In genomic region chr6:125017682-125018081, GRCm38 (mm10) we compare ENCODE assay signal across 19 mouse cellular contexts. TPM values are rescaled to one million over a fixed set of nuclear protein-coding genes. Genes with fewer than 3 reads are reported as not detected.
DNase-seq lines count a peak whose midpoint lies in the region; ATAC-seq and TF ChIP-seq lines count a peak whose summit lies in the region.
"Had no signal": no experiment of that assay in that cellular context is flagged by ENCODE, and none has a peak within 500 bp of the region (broad histone marks: within the 10 kb centered on the region; RNA-seq: fewer than 3 reads in every experiment).

No protein-coding gene starts in this region.

- H3K36me3 ChIP-seq in intestine, embryonic 16.5 days (ENCODE audit: control insufficient read depth, insufficient read depth, low read length) = peaks cover 7% of the 10 kb centered on the region; the same call in 1 of the 2 replicates
- H3K36me3 ChIP-seq in intestine, embryonic 15.5 days = peaks cover 24% of the 10 kb centered on the region; the same call in 1 of the 2 replicates
- peaks cover 24% of the 10 kb centered on the region for H3K36me3 ChIP-seq in liver, embryonic 14.5 days (replicated peaks; ENCODE audit: control insufficient read depth, insufficient read depth, low read depth)
- peaks cover 90% of the 10 kb centered on the region for H3K36me3 ChIP-seq in embryonic facial prominence, embryonic 10.5 days (replicated peaks)

- no peaks in the 10 kb centered on the region for H3K9me3 ChIP-seq in intestine, embryonic 16.5 days (ENCODE audit: control insufficient read depth, low read length)
- no peaks in the 10 kb centered on the region for H3K9me3 ChIP-seq in intestine, embryonic 15.5 days
- no peaks in the 10 kb centered on the region for H3K9me3 ChIP-seq in liver, embryonic 14.5 days (ENCODE audit: control insufficient read depth, low read length)
- no peaks in the 10 kb centered on the region for H3K9me3 ChIP-seq in embryonic facial prominence, embryonic 10.5 days
- H3K9me3 ChIP-seq: hindbrain, embryonic 15.5 days; limb, embryonic 13.5 days; stomach, embryonic 15.5 days had no signal

- H3K4me1 ChIP-seq in intestine, embryonic 16.5 days (ENCODE audit: control insufficient read depth, insufficient read depth, low read length) = no peaks in the 10 kb centered on the region
- no peaks in the 10 kb centered on the region for H3K4me1 ChIP-seq in intestine, embryonic 15.5 days (replicated peaks)
- H3K4me1 ChIP-seq in liver, embryonic 14.5 days (replicated peaks; ENCODE audit: control insufficient read depth in 2 of 2, insufficient read depth in 2 of 2, low read length in 1 of 2) = peaks cover 7 to 8% of the 10 kb centered on the region in 2 experiments
- no peaks in the 10 kb centered on the region for H3K4me1 ChIP-seq in embryonic facial prominence, embryonic 10.5 days
- H3K4me1 ChIP-seq: limb, embryonic 13.5 days; stomach, embryonic 15.5 days had no signal

- H3K27ac ChIP-seq in intestine, embryonic 16.5 days (ENCODE audit: low read length) = no peak overlapping the region
- H3K27ac ChIP-seq in intestine, embryonic 15.5 days = no peak overlapping the region
- H3K27ac ChIP-seq in liver, embryonic 14.5 days = no peak overlapping the region
- H3K27ac ChIP-seq in embryonic facial prominence, embryonic 10.5 days (replicated peaks) = no peak overlapping the region
- H3K27ac ChIP-seq: hindbrain, embryonic 15.5 days; limb, embryonic 13.5 days; stomach, embryonic 15.5 days had no signal

- H3K4me2 ChIP-seq in intestine, embryonic 16.5 days (ENCODE audit: low read depth, low read length) = no peak overlapping the region
- H3K4me2 ChIP-seq in intestine, embryonic 15.5 days (replicated peaks) = no peak overlapping the region
- no peak overlapping the region for H3K4me2 ChIP-seq in liver, embryonic 14.5 days (ENCODE audit: low read depth)
- H3K4me2 ChIP-seq: hindbrain, embryonic 15.5 days; limb, embryonic 13.5 days; stomach, embryonic 15.5 days had no signal

- peak; percentile 58; the same call in 1 of the 2 replicates for ATAC-seq in intestine, embryonic 16.5 days
- ATAC-seq in intestine, embryonic 15.5 days = no peak
- peak; percentile 98 for ATAC-seq in erythroblast, adult 5-6 weeks (replicated peaks; ENCODE audit: low FRiP score, poor library complexity, severe bottlenecking)
- peak; percentile 82 for ATAC-seq in liver, embryonic 14.5 days (ENCODE audit: insufficient read depth)
- ATAC-seq: lung, postnatal 0 days had no signal

- DNase-seq in liver, embryonic 14.5 days (ENCODE audit: low read depth in 3 of 3, low spot score in 3 of 3) = peak in 2 of 3 experiments; percentile 44 to 54
- DNase-seq in adrenal gland, postnatal 36 days = no peak
- no peak for DNase-seq in cerebellum, postnatal 10 days
- no peak for DNase-seq in cerebellum, adult 18-20 months
- DNase-seq in embryonic facial prominence, embryonic 10.5 days (ENCODE audit: low spot score) = no peak
- DNase-seq: adrenal gland, adult 2 months; cerebellum, adult 9-10 months; gastrocnemius, postnatal 25 days; heart, postnatal 10 days; kidney, adult 2 months; kidney, postnatal 25 days; right cerebral cortex, adult 18-20 months had no signal

- no peak for TF ChIP-seq CTCF in liver, embryonic 14.5 days (IDR thresholded peaks at IDR 0.05; ENCODE audit: low read depth)

- H3K4me3 ChIP-seq in intestine, embryonic 16.5 days (ENCODE audit: low read length) = no peak overlapping the region
- H3K4me3 ChIP-seq in intestine, embryonic 15.5 days (replicated peaks) = no peak overlapping the region
- H3K4me3 ChIP-seq in liver, embryonic 14.5 days (ENCODE audit: insufficient read depth in 1 of 2, low read depth in 2 of 2, low read length in 2 of 2) = no peak overlapping the region
- no peak overlapping the region for H3K4me3 ChIP-seq in embryonic facial prominence, embryonic 10.5 days
- H3K4me3 ChIP-seq: hindbrain, embryonic 15.5 days; limb, embryonic 13.5 days; stomach, embryonic 15.5 days had no signal

- TF ChIP-seq EP300 in liver, embryonic 14.5 days (IDR thresholded peaks at IDR 0.05; ENCODE audit: low read depth) = no peak

- no peak overlapping the region for H3K9ac ChIP-seq in intestine, embryonic 16.5 days (ENCODE audit: low read depth, low read length)
- no peak overlapping the region for H3K9ac ChIP-seq in intestine, embryonic 15.5 days
- no peak overlapping the region for H3K9ac ChIP-seq in liver, embryonic 14.5 days (replicated peaks)
- H3K9ac ChIP-seq: hindbrain, embryonic 15.5 days; limb, embryonic 13.5 days; stomach, embryonic 15.5 days had no signal

- H3K27me3 ChIP-seq in intestine, embryonic 16.5 days (replicated peaks; ENCODE audit: control insufficient read depth, insufficient read depth, low read length) = no peaks in the 10 kb centered on the region
- no peaks in the 10 kb centered on the region for H3K27me3 ChIP-seq in intestine, embryonic 15.5 days (replicated peaks)
- no peaks in the 10 kb centered on the region for H3K27me3 ChIP-seq in liver, embryonic 14.5 days (ENCODE audit: control insufficient read depth, insufficient read depth, low read length)
- H3K27me3 ChIP-seq in embryonic facial prominence, embryonic 10.5 days (replicated peaks; ENCODE audit: low read depth, poor library complexity, severe bottlenecking) = no peaks in the 10 kb centered on the region
- H3K27me3 ChIP-seq: hindbrain, embryonic 15.5 days; limb, embryonic 13.5 days; stomach, embryonic 15.5 days had no signal

- WGBS in intestine, embryonic 16.5 days = 93% methylated on average over 3 of the region's 3 CpGs
- 95% methylated on average over 3 of the region's 3 CpGs for WGBS in intestine, embryonic 15.5 days
- whole genome bisulfite sequencing in liver, embryonic 14.5 days (ENCODE audit: insufficient replicate concordance) = 62% methylated on average over 3 of the region's 3 CpGs
- 93% methylated on average over 3 of the region's 3 CpGs for WGBS in embryonic facial prominence, embryonic 10.5 days

RNA-seq across cellular contexts. Expression of gene Zfp384, which starts 8.7 kb away (rescaled TPM):
- 8.9 and 10.3 TPM in 2 replicates for polyA plus RNA-seq in intestine, embryonic 16.5 days (2015; fragmentation: Nextera tagmentation; extraction: Ambion mirVana)
- 13.4 and 14.3 TPM in 2 replicates for polyA plus RNA-seq in intestine, embryonic 15.5 days (2015; fragmentation: Nextera tagmentation; extraction: Ambion mirVana)
- 20.8 and 25.9 TPM in 2 replicates for total RNA-seq in erythroblast, adult 5-6 weeks (2015; ENCODE audit: low replicate concordance)
- total RNA-seq in erythroblast, adult 5-6 weeks (2017; ENCODE audit: low replicate concordance) = 9.8 and 12.3 TPM in 2 replicates
- polyA plus RNA-seq in liver, embryonic 14.5 days (2012; rRNA removed) = 20.2 and 22.2 TPM in 2 replicates
- polyA plus RNA-seq in liver, embryonic 14.5 days (2014; fragmentation: Nextera tagmentation; extraction: Ambion mirVana) = 2.9 and 3.1 TPM in 2 replicates
- 10 to 100 TPM; 41.3 to 53.8 TPM for total RNA-seq in adrenal gland, postnatal 36 days (2021)
- 9.4 and 11.0 TPM in 2 replicates for polyA plus RNA-seq in embryonic facial prominence, embryonic 10.5 days (2016; fragmentation: Nextera tagmentation; extraction: Ambion mirVana)

RNA-seq across cellular contexts. Expression of gene Pianp, which starts 21.2 kb away (rescaled TPM):
- 1.9 and 2.0 TPM in 2 replicates for polyA plus RNA-seq in intestine, embryonic 16.5 days (2015; fragmentation: Nextera tagmentation; extraction: Ambion mirVana)
- 1.8 and 2.1 TPM in 2 replicates for polyA plus RNA-seq in intestine, embryonic 15.5 days (2015; fragmentation: Nextera tagmentation; extraction: Ambion mirVana)
- total RNA-seq in erythroblast, adult 5-6 weeks (2015; ENCODE audit: low replicate concordance) = not detected in 2 replicates
- not detected in 2 replicates for total RNA-seq in erythroblast, adult 5-6 weeks (2017; ENCODE audit: low replicate concordance)
- polyA plus RNA-seq in liver, embryonic 14.5 days (2012; rRNA removed) = 0.07 and 0.09 TPM in 2 replicates
- polyA plus RNA-seq in liver, embryonic 14.5 days (2014; fragmentation: Nextera tagmentation; extraction: Ambion mirVana) = not detected in 2 replicates
- total RNA-seq in adrenal gland, postnatal 36 days (2021) = 1 to 10 TPM; 2.1 to 3.4 TPM
- 0.82 and 1.1 TPM in 2 replicates for polyA plus RNA-seq in embryonic facial prominence, embryonic 10.5 days (2016; fragmentation: Nextera tagmentation; extraction: Ambion mirVana)
- total RNA-seq: gastrocnemius, postnatal 25 days had no signal

RNA-seq across cellular contexts. Expression of gene Ing4, which starts 21.9 kb away (rescaled TPM):
- 96.0 and 105 TPM in 2 replicates for polyA plus RNA-seq in intestine, embryonic 16.5 days (2015; fragmentation: Nextera tagmentation; extraction: Ambion mirVana)
- polyA plus RNA-seq in intestine, embryonic 15.5 days (2015; fragmentation: Nextera tagmentation; extraction: Ambion mirVana) = 96.2 and 103 TPM in 2 replicates
- total RNA-seq in erythroblast, adult 5-6 weeks (2015; ENCODE audit: low replicate concordance) = 7.1 and 7.9 TPM in 2 replicates
- total RNA-seq in erythroblast, adult 5-6 weeks (2017; ENCODE audit: low replicate concordance) = 27.7 and 35.7 TPM in 2 replicates
- 14.1 and 17.9 TPM in 2 replicates for polyA plus RNA-seq in liver, embryonic 14.5 days (2012; rRNA removed)
- 17.2 and 21.9 TPM in 2 replicates for polyA plus RNA-seq in liver, embryonic 14.5 days (2014; fragmentation: Nextera tagmentation; extraction: Ambion mirVana)
- total RNA-seq in adrenal gland, postnatal 36 days (2021) = 10 to 100 TPM; 54.4 to 79.5 TPM
- 125 and 137 TPM in 2 replicates for polyA plus RNA-seq in embryonic facial prominence, embryonic 10.5 days (2016; fragmentation: Nextera tagmentation; extraction: Ambion mirVana)

RNA-seq across cellular contexts. Expression of gene Acrbp, which starts 31.8 kb away (rescaled TPM):
- polyA plus RNA-seq in intestine, embryonic 16.5 days (2015; fragmentation: Nextera tagmentation; extraction: Ambion mirVana) = 9.8 and 10.6 TPM in 2 replicates
- polyA plus RNA-seq in intestine, embryonic 15.5 days (2015; fragmentation: Nextera tagmentation; extraction: Ambion mirVana) = 8.5 and 9.3 TPM in 2 replicates
- 3.3 TPM in 1 of 2 replicates, not detected in the other for total RNA-seq in erythroblast, adult 5-6 weeks (2015; ENCODE audit: low replicate concordance)
- 7.0 and 11.6 TPM in 2 replicates for total RNA-seq in erythroblast, adult 5-6 weeks (2017; ENCODE audit: low replicate concordance)
- polyA plus RNA-seq in liver, embryonic 14.5 days (2012; rRNA removed) = 2.1 and 3.1 TPM in 2 replicates
- polyA plus RNA-seq in liver, embryonic 14.5 days (2014; fragmentation: Nextera tagmentation; extraction: Ambion mirVana) = 1.3 and 2.0 TPM in 2 replicates
- total RNA-seq in adrenal gland, postnatal 36 days (2021) = 1 to 10 TPM; 6.9 to 7.1 TPM
- polyA plus RNA-seq in embryonic facial prominence, embryonic 10.5 days (2016; fragmentation: Nextera tagmentation; extraction: Ambion mirVana) = 15.9 and 17.8 TPM in 2 replicates

RNA-seq across cellular contexts. Expression of gene Lpar5, which starts 50.0 kb away (rescaled TPM):
- polyA plus RNA-seq in intestine, embryonic 16.5 days (2015; fragmentation: Nextera tagmentation; extraction: Ambion mirVana) = 9.4 and 9.7 TPM in 2 replicates
- 5.8 and 6.1 TPM in 2 replicates for polyA plus RNA-seq in intestine, embryonic 15.5 days (2015; fragmentation: Nextera tagmentation; extraction: Ambion mirVana)
- 3.1 TPM in 1 of 2 replicates, not detected in the other for total RNA-seq in erythroblast, adult 5-6 weeks (2015; ENCODE audit: low replicate concordance)
- total RNA-seq in erythroblast, adult 5-6 weeks (2017; ENCODE audit: low replicate concordance) = 0.60 TPM in 1 of 2 replicates, not detected in the other
- polyA plus RNA-seq in liver, embryonic 14.5 days (2012; rRNA removed) = 1.6 and 1.8 TPM in 2 replicates
- polyA plus RNA-seq in liver, embryonic 14.5 days (2014; fragmentation: Nextera tagmentation; extraction: Ambion mirVana) = 0.68 and 1.0 TPM in 2 replicates
- under 1 TPM; 0.40 to 0.60 TPM for total RNA-seq in adrenal gland, postnatal 36 days (2021)
- polyA plus RNA-seq in embryonic facial prominence, embryonic 10.5 days (2016; fragmentation: Nextera tagmentation; extraction: Ambion mirVana) = 0.10 and 0.21 TPM in 2 replicates
- total RNA-seq: gastrocnemius, postnatal 25 days had no signal

Comparison
In these comparisons a context has a peak if more than half of its experiments do, and no peak if none do; other contexts are left out.
1. DNase-seq: peak in liver, embryonic 14.5 days (2 of 3); none in adrenal gland, postnatal 36 days (0 of 2), cerebellum, postnatal 10 days (0 of 2), cerebellum, adult 18-20 months (0 of 2) and embryonic facial prominence, embryonic 10.5 days (single experiment).